Mouse (Mus musculus): ENCODE results near the gene Plce1.

GRCm38 (mm10) chr19:38673936-38674335, 193.0 kb downstream of the Plce1 start:
- TF ChIP-seq GATA1 (IDR thresholded peaks at IDR 0.05; ENCODE audit: low read length) (no peak), TAL1 (IDR thresholded peaks at IDR 0.05; ENCODE audit: low read length) (no peak)
